ENCODE assay signal across 8 mouse cellular contexts in the genomic region with DNA sequence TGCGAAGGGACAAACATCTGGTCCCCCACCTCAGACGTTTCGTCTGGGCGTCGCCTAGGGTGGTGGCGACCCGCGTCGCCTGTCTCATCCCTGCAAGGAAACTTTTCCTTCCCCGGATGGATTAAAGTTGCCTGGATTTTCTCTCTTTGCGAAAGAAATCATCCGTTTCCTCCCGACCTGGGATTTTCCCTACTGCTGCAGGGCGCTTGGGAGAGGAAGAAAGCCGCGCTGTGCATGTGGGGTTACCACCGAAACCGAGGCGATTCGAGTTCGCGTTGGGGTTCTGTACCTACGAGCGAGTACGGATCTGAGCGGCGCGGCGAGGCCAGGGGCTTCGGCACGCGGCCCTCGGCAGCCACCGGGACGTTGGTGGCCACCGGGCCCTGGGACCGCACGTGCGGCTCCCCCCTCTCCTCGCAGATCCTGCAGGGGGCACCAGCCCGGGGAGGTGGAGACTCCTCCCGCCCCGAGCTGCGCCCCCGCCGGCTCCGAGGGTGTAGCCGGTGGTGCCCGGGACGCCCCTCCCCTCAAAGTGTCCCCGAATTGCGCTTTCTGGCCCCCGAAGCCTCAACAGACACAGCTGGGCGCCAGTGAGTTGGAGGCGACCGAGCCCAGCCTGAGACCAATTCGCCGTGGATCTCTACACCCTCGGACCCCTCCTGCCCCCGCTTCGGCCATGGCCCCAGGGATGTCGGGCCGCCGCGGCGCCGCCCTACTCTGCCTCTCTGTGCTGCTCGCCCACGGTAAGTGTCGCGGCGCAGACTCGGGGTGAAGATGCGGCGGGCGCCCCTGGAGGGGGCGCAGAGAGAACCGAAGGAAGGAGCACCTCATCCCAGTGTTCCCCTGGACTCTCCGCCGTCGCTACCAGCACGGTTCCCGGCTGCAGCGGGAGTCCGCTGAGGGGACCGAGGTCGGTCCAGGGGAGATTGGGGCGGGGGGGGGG. TPM values are rescaled to one million over a fixed set of nuclear protein-coding genes. Genes with fewer than 3 reads are reported as not detected.
DNase-seq lines count a peak whose midpoint lies in the region; ATAC-seq and TF ChIP-seq lines count a peak whose summit lies in the region.

A gene (plus strand): TSS at position 530 of the 943 bp plus-strand sequence.

- peak within 1 kb of the TSS; percentile 19; the same call in 1 of the 2 replicates for H3K27ac ChIP-seq in left cerebral cortex, adult 2 months
- H3K27ac ChIP-seq in forebrain, embryonic 13.5 days = no peak within 1 kb of the TSS
- peak within 1 kb of the TSS; percentile 82 for H3K27ac ChIP-seq in midbrain, embryonic 16.5 days (ENCODE audit: low read length)

- peak within 1 kb of the TSS; percentile 68 for H3K9ac ChIP-seq in forebrain, embryonic 13.5 days
- H3K9ac ChIP-seq in midbrain, embryonic 16.5 days (ENCODE audit: low read depth, low read length) = peak within 1 kb of the TSS; percentile 82

- peak within 1 kb of the TSS; percentile 58 for H3K4me3 ChIP-seq in left cerebral cortex, adult 2 months
- peak within 1 kb of the TSS; percentile 64 for H3K4me3 ChIP-seq in forebrain, embryonic 13.5 days
- peak within 1 kb of the TSS; percentile 71 for H3K4me3 ChIP-seq in midbrain, embryonic 16.5 days (ENCODE audit: low read depth, low read length)

- intact Hi-C loops in left cerebral cortex, adult 2 months (cut with DNase I) = loop anchor here (5.0 kb wide), 1 partner anchor 151 kb away; no protein-coding TSS in a partner anchor

- no peaks in the 10 kb centered on the region for H3K9me3 ChIP-seq in forebrain, embryonic 13.5 days (replicated peaks)
- H3K9me3 ChIP-seq in midbrain, embryonic 16.5 days (replicated peaks; ENCODE audit: control insufficient read depth, low read length, poor library complexity, severe bottlenecking) = no peaks in the 10 kb centered on the region

- TF ChIP-seq CTCF in left cerebral cortex, adult 2 months (IDR thresholded peaks at IDR 0.05) = peak; percentile 13

- H3K27me3 ChIP-seq in forebrain, embryonic 13.5 days = peaks cover 71% of the 10 kb centered on the region
- H3K27me3 ChIP-seq in midbrain, embryonic 16.5 days (ENCODE audit: control insufficient read depth, insufficient read depth, low read depth, low read length) = peaks cover 24% of the 10 kb centered on the region

- under 1% methylated on average over 84 of the region's 88 CpGs for WGBS in forebrain, embryonic 13.5 days
- under 1% methylated on average over 77 of the region's 88 CpGs for WGBS in midbrain, embryonic 16.5 days

- peak within 1 kb of the TSS; percentile 99 for H3K4me2 ChIP-seq in forebrain, embryonic 13.5 days
- H3K4me2 ChIP-seq in midbrain, embryonic 16.5 days (ENCODE audit: low read length) = peak within 1 kb of the TSS; percentile 96

- peak; percentile 36; the same call in 1 of the 2 replicates for ATAC-seq in forebrain, embryonic 13.5 days
- ATAC-seq in midbrain, embryonic 16.5 days = 0 out of 2 replicates have a peak, but pooled peaks have one; percentile 15

- DNase-seq in left cerebral cortex, adult 2 months (ENCODE audit: extremely low spot score in 1 of 2, low spot score in 2 of 2) = peak; percentile 32 to 55
- DNase-seq in left cerebral cortex, adult 11 months (ENCODE audit: low spot score) = no peak
- peak; percentile 27 for DNase-seq in cerebellum, adult 8-10 months
- peak; percentile 10 for DNase-seq in kidney, postnatal 14 days
- no peak for DNase-seq in thymus, adult 18-20 months
- DNase-seq in lung, postnatal 14 days = no peak

- H3K4me1 ChIP-seq in forebrain, embryonic 13.5 days = peaks cover 31% of the 10 kb centered on the region
- peaks cover 23% of the 10 kb centered on the region for H3K4me1 ChIP-seq in midbrain, embryonic 16.5 days (ENCODE audit: control insufficient read depth, insufficient read depth, low read length)

- no peaks in the 10 kb centered on the region for H3K36me3 ChIP-seq in forebrain, embryonic 13.5 days (ENCODE audit: poor library complexity, severe bottlenecking)
- no peaks in the 10 kb centered on the region for H3K36me3 ChIP-seq in midbrain, embryonic 16.5 days (ENCODE audit: control insufficient read depth, insufficient read depth, low read length)

RNA-seq across cellular contexts. Expression of the gene that starts here (rescaled TPM):
- total RNA-seq in left cerebral cortex, adult 2 months (2021) = 10 to 100 TPM; 19.2 to 23.7 TPM
- polyA plus RNA-seq in forebrain, embryonic 13.5 days (2015; fragmentation: Nextera tagmentation; extraction: Ambion mirVana) = 0.36 and 0.67 TPM in 2 replicates
- polyA plus RNA-seq in midbrain, embryonic 16.5 days (2015; fragmentation: Nextera tagmentation; extraction: Ambion mirVana) = 2.1 and 2.9 TPM in 2 replicates

Comparison
In these comparisons a context has a peak if more than half of its experiments do, and no peak if none do; other contexts are left out.
1. DNase-seq: peak in left cerebral cortex, adult 2 months (2 of 2), cerebellum, adult 8-10 months (single experiment) and kidney, postnatal 14 days (single experiment); none in left cerebral cortex, adult 11 months (single experiment), thymus, adult 18-20 months (0 of 2) and lung, postnatal 14 days (single experiment).
2. Peak in ATAC-seq, H3K4me3 ChIP-seq, H3K9ac ChIP-seq and H3K4me2 ChIP-seq in forebrain, embryonic 13.5 days; RNA of the gene not detected or under 1 TPM.
3. Peak in every context shown above with its lines, with median percentiles within 50 percentile points of each other: H3K4me3 ChIP-seq.